Mouse (Mus musculus) myocyte (in vitro differentiated cells): Measurements from ENCODE around the gene Comt. TPM values are rescaled to one million over a fixed set of nuclear protein-coding genes. Genes with fewer than 3 reads are reported as not detected.

Experiments
- H3K27me3 ChIP-seq: one replicate; pipeline ENCODE4 v1.6.1; 2011; ENCODE audit not compliant: control insufficient read depth, insufficient read depth, insufficient read length
- H3K36me3 ChIP-seq: one replicate; pipeline ENCODE4 v1.6.1; 2011; ENCODE audit not compliant: control insufficient read depth, insufficient read depth
- H3K4me2 ChIP-seq: one replicate; pipeline ENCODE4 v1.6.1; 2011; ENCODE audit warnings: low read depth, control low read depth
- H3K4me3 ChIP-seq: one replicate; pipeline ENCODE4 v1.5.1; 2011; ENCODE audit warnings: mild to moderate bottlenecking, control low read depth, moderate library complexity
- H3K79me2 ChIP-seq: one replicate; pipeline ENCODE4 v1.6.1; 2011; ENCODE audit not compliant: control insufficient read depth, insufficient read depth
- H3ac ChIP-seq: one replicate; pipeline ENCODE4 v1.6.1; 2011; ENCODE audit not compliant: control insufficient read depth, insufficient read length
- CEBPB ChIP-seq: IDR thresholded peaks from 2 replicates; pipeline ENCODE4 v1.6.1; 2011; ENCODE audit warnings: mild to moderate bottlenecking, moderate library complexity; ENCODE audit not compliant: poor library complexity, insufficient read depth, severe bottlenecking
- E2F4 ChIP-seq: IDR thresholded peaks from one replicate; pipeline ENCODE4 v1.6.1; 2011; ENCODE audit warnings: mild to moderate bottlenecking, control low read depth, moderate library complexity; ENCODE audit not compliant: insufficient read depth
- MAX ChIP-seq: IDR thresholded peaks from one replicate; pipeline ENCODE4 v1.6.1; 2011; ENCODE audit warnings: low read depth, mild to moderate bottlenecking, control low read depth
- MYOD1 ChIP-seq, 3 experiments: IDR thresholded peaks; one replicate each; pipeline ENCODE4 v1.6.1; 2011; ENCODE audit warnings: control low read depth in 2 of 3, low read depth in 2 of 3, mild to moderate bottlenecking in 2 of 3, moderate library complexity in 1 of 3; ENCODE audit not compliant: insufficient read length in 2 of 3, control insufficient read depth in 1 of 3
- MYOG ChIP-seq, 3 experiments: IDR thresholded peaks; one replicate each; pipeline ENCODE4 v1.6.1; 2011; ENCODE audit warnings: control low read depth in 2 of 3, low read depth in 2 of 3, mild to moderate bottlenecking in 2 of 3; ENCODE audit not compliant: insufficient read length in 2 of 3, control insufficient read depth in 1 of 3, insufficient read depth in 1 of 3
- POLR2A ChIP-seq: IDR thresholded peaks from one replicate; pipeline ENCODE4 v1.6.1; 2011; ENCODE audit warnings: low read depth, mild to moderate bottlenecking, control low read depth, moderate library complexity; ENCODE audit not compliant: insufficient read length
- POLR2AphosphoS2 ChIP-seq: IDR thresholded peaks from one replicate; pipeline ENCODE4 v1.6.1; 2011; ENCODE audit warnings: low read depth, control low read depth; ENCODE audit not compliant: insufficient read length
- REST ChIP-seq: IDR thresholded peaks from one replicate; pipeline ENCODE4 v1.6.1; 2011; ENCODE audit warnings: mild to moderate bottlenecking, control low read depth, moderate library complexity; ENCODE audit not compliant: insufficient read depth, insufficient read length
- SRF ChIP-seq: IDR thresholded peaks from one replicate; pipeline ENCODE4 v1.6.1; 2011; ENCODE audit warnings: low read depth; ENCODE audit not compliant: control insufficient read depth, insufficient read length
- TCF12 ChIP-seq: IDR thresholded peaks from one replicate; pipeline ENCODE4 v1.6.1; 2011; ENCODE audit warnings: mild to moderate bottlenecking, control low read depth; ENCODE audit not compliant: poor library complexity, insufficient read depth, severe bottlenecking
- TCF3 ChIP-seq: IDR thresholded peaks from one replicate; pipeline ENCODE4 v1.6.1; 2011; ENCODE audit warnings: low read depth, control low read depth; ENCODE audit not compliant: insufficient read length
- USF1 ChIP-seq: IDR thresholded peaks from one replicate; pipeline ENCODE4 v1.6.1; 2011; ENCODE audit warnings: low read depth, mild to moderate bottlenecking, control low read depth, moderate library complexity
- polyA plus RNA-seq: library from polyadenylated mRNA; unstranded; fragments of >200 nt; fragmentation: generic; extraction: Trizol; gene quantifications from one replicate; pipeline ENCODE4 v1.2.1, GENCODE M21; 2012; ENCODE audit warnings: missing spikeins

The Comt gene
- polyA plus RNA-seq, 1 experiment, result 93.6 TPM

GRCm38 (mm10) chr16:18429641-18430040 is 3.0 kb upstream of the Comt start:
- H3K27me3 ChIP-seq, result no peaks in the 10 kb centered on the region
- no peak overlapping the region for H3K4me2 ChIP-seq
- TF ChIP-seq USF1 (no peak), CEBPB (no peak), TCF12 (no peak), POLR2A (no peak), MYOG (IDR thresholded peaks at IDR 0.05; ENCODE audit: control insufficient read depth in 1 of 3, insufficient read depth in 1 of 3, insufficient read length in 2 of 3, low read depth in 2 of 3) (no peak), E2F4 (no peak)
- H3K36me3 ChIP-seq, result no peaks in the 10 kb centered on the region
- H3ac ChIP-seq, result no peak overlapping the region
- peaks cover 13% of the 10 kb centered on the region for H3K79me2 ChIP-seq
- no peak overlapping the region for H3K4me3 ChIP-seq

DNA sequence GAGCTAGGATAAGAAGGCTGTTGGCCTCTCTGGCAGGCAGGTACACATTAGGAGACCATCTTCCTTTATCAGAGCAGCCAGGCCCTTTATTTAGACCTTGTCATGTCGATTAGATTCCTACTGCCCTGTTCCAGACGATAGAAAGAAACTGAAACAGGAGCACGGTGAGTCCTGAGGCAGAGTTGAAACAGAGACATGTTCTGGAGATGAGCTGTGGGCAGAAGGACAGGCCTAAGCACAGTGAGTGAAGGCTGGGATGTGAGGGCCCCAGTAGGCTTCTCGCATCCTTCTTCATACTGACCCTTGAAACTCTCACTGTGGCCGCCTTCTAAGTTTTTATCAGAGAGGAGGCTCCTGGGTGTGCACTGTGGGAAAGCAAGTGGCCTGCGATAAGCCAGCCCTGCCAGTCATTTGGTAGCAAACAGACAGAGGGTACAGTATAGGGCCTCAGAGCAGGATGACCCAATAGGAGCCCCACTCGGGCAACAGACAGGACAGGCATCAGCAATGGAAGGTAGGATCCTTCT is 1.9 kb upstream of the Comt start:
- Histone ChIP-seq H3ac (no peak overlapping the region), H3K27me3 (no peaks in the 10 kb centered on the region)

GRCm38 (mm10) chr16:18428011-18428515 is 1.4 kb upstream of the Comt start:
- no peak overlapping the region for H3ac ChIP-seq
- no peak overlapping the region for H3K4me2 ChIP-seq
- no peak overlapping the region for H3K4me3 ChIP-seq
- H3K79me2 ChIP-seq, result peaks cover 19% of the 10 kb centered on the region
- TF ChIP-seq POLR2A, result no peak
- TF ChIP-seq MYOG (IDR thresholded peaks at IDR 0.05; ENCODE audit: control insufficient read depth in 1 of 3, insufficient read depth in 1 of 3, insufficient read length in 2 of 3, low read depth in 2 of 3), result no peak
- TF ChIP-seq TCF3, result no peak
- TF ChIP-seq REST, result no peak
- no peak for TF ChIP-seq CEBPB
- no peak for TF ChIP-seq E2F4
- TF ChIP-seq TCF12, result no peak
- no peaks in the 10 kb centered on the region for H3K27me3 ChIP-seq
- no peaks in the 10 kb centered on the region for H3K36me3 ChIP-seq

More for the DNA sequence above, 1.9 kb upstream of the Comt start:
- Histone ChIP-seq H3K79me2 (peaks cover 19% of the 10 kb centered on the region), H3K4me3 (no peak overlapping the region), H3K36me3 (no peaks in the 10 kb centered on the region), H3K4me2 (no peak overlapping the region)
- TF ChIP-seq TCF12 (no peak), POLR2A (no peak), TCF3 (no peak), SRF (no peak), POLR2AphosphoS2 (no peak), CEBPB (no peak), USF1 (no peak), E2F4 (no peak), MYOD1 (IDR thresholded peaks at IDR 0.05; ENCODE audit: control insufficient read depth in 1 of 3, insufficient read length in 2 of 3, low read depth in 2 of 3) (no peak), MAX (no peak), MYOG (IDR thresholded peaks at IDR 0.05; ENCODE audit: control insufficient read depth in 1 of 3, insufficient read depth in 1 of 3, insufficient read length in 2 of 3, low read depth in 2 of 3) (no peak), REST (no peak)

DNA sequence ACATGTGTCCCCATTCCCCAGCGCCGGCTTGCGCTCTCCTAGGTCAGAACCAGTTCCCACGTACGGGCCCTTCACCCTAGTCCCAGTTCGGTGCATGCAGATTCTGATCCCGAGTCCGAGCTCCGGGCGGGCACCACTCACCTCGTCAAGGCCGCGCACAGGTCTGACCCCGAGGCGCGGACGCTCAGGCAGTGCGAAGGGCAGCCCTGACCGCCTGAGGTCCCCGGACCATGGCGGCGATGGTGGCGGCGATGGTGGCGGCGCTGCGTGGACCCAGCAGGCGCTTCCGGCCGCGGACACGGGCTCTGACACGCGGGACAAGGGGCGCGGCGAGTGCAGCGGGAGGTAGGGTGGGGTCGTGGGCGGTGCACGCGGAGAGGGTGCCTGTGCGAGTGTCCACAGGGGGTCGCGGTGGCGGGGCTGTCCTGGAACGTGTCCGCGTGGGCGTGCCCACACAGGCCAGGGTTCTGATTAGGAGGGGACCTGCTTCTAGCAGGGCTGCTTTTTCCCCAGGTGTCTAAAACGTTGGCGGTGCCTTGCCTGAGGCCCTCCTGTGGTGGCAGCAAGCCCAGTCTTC is 349 bp downstream of the Comt start, which contains the start of gene Txnrd2:
Gene Txnrd2, plus strand, starts transcription at position 170 of the 577 bp plus-strand sequence.
- H3K36me3 ChIP-seq, result no peaks in the 10 kb centered on the region
- peak within 1 kb of the TSS; percentile 92 for H3K4me3 ChIP-seq
- peak within 1 kb of the TSS; percentile 86 for H3ac ChIP-seq
- H3K4me2 ChIP-seq, result peak within 1 kb of the TSS; percentile 90
- no peak for TF ChIP-seq CEBPB
- TF ChIP-seq E2F4, result no peak
- TF ChIP-seq TCF3, result no peak
- TF ChIP-seq REST, result peak; percentile 22
- no peak for TF ChIP-seq TCF12
- peak in 1 of 3 experiments; percentile 51 for TF ChIP-seq MYOD1 (IDR thresholded peaks at IDR 0.05; ENCODE audit: control insufficient read depth in 1 of 3, insufficient read length in 2 of 3, low read depth in 2 of 3)
- TF ChIP-seq USF1, result no peak
- peak; percentile 92 for TF ChIP-seq POLR2A
- TF ChIP-seq MYOG (IDR thresholded peaks at IDR 0.05; ENCODE audit: control insufficient read depth in 1 of 3, insufficient read depth in 1 of 3, insufficient read length in 2 of 3, low read depth in 2 of 3), result peak in 2 of 3 experiments; percentile 12 to 55
- H3K27me3 ChIP-seq, result no peaks in the 10 kb centered on the region
- H3K79me2 ChIP-seq, result peaks cover 19% of the 10 kb centered on the region

DNA sequence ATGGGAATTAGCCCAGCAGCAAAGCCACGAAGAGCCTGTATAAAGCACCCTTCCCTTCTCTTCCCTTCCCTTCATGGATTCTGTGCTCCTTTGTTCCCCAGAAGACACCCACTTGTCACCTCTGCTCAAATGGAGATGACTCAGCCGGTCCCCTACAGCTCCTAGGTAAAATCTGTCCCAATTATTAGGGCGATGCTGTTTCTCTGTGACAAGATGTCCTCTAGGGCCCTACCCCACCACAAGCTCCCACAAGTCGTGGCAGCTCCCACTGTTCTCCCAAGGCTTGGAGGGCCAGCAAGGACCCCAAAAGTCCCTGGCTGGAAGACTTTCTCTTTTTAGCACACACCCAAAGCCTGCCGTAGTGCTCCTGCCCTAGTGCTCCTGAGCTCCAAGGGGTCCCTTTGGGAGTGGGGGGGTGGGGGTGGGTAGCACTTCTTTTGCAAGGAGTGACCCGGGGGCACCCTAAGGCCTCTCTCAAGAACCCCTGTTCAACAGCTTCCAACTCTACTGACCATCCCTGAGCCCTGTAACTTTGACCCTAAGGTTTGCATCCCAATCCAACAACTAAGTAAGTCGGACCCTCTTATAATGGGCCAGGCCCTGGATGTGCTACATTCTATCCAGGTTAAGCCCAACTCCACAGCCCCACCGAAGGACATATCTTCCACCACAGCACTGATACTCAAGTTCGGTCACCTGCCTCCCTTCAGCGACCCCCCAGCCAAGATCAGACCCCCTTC is 1.0 kb downstream of the Comt start:
- Histone ChIP-seq H3K4me3 (peak overlapping the region; percentile 92), H3K36me3 (no peaks in the 10 kb centered on the region), H3K79me2 (peaks cover 19% of the 10 kb centered on the region), H3K27me3 (no peaks in the 10 kb centered on the region), H3K4me2 (peak overlapping the region; percentile 74), H3ac (peak overlapping the region; percentile 86)
- TF ChIP-seq POLR2A (no peak), MYOD1 (IDR thresholded peaks at IDR 0.05; ENCODE audit: control insufficient read depth in 1 of 3, insufficient read length in 2 of 3, low read depth in 2 of 3) (no peak), TCF3 (no peak), USF1 (no peak), MYOG (IDR thresholded peaks at IDR 0.05; ENCODE audit: control insufficient read depth in 1 of 3, insufficient read depth in 1 of 3, insufficient read length in 2 of 3, low read depth in 2 of 3) (no peak), REST (no peak), E2F4 (no peak), POLR2AphosphoS2 (no peak)
